Mouse (Mus musculus) C2C12 (cell line): Measurements from ENCODE around the gene Prr15l. TPM values are rescaled to one million over a fixed set of nuclear protein-coding genes. Genes with fewer than 3 reads are reported as not detected.

Experiments used
- H3K27me3 ChIP-seq: one replicate; pipeline ENCODE4 v1.6.1; 2011; ENCODE audit not compliant: control insufficient read depth, insufficient read depth, insufficient read length
- H3K36me3 ChIP-seq: one replicate; pipeline ENCODE4 v1.6.1; 2011; ENCODE audit not compliant: control insufficient read depth, insufficient read depth
- H3K4me3 ChIP-seq: one replicate; pipeline ENCODE4 v1.5.1; 2011; ENCODE audit warnings: mild to moderate bottlenecking, control low read depth; ENCODE audit not compliant: poor library complexity, insufficient read depth, severe bottlenecking
- H3K79me2 ChIP-seq: one replicate; pipeline ENCODE4 v1.6.1; 2011; ENCODE audit not compliant: control insufficient read depth, insufficient read depth
- H3K79me3 ChIP-seq: one replicate; pipeline ENCODE4 v1.6.1; 2011; ENCODE audit warnings: low read depth, control low read depth
- H3ac ChIP-seq: one replicate; pipeline ENCODE3; 2011; ENCODE audit warnings: low read depth; ENCODE audit not compliant: control insufficient read depth, insufficient read length
- CEBPB ChIP-seq: IDR thresholded peaks from one replicate; pipeline ENCODE4 v1.6.1; 2011; ENCODE audit warnings: low read depth, mild to moderate bottlenecking, control low read depth, moderate library complexity
- CTCF ChIP-seq: IDR thresholded peaks from one replicate; pipeline ENCODE4 v1.5.1; 2011; ENCODE audit not compliant: control insufficient read depth, insufficient read depth, insufficient read length
- FOSL1 ChIP-seq: IDR thresholded peaks from one replicate; pipeline ENCODE4 v1.8.0; 2011; ENCODE audit warnings: mild to moderate bottlenecking, low read length; ENCODE audit not compliant: poor library complexity, insufficient read depth, severe bottlenecking
- MAX ChIP-seq: IDR thresholded peaks from one replicate; pipeline ENCODE4 v1.6.1; 2011; ENCODE audit warnings: mild to moderate bottlenecking, control low read depth
- MYOD1 ChIP-seq: IDR thresholded peaks from one replicate; pipeline ENCODE4 v1.6.1; 2011; ENCODE audit warnings: low read depth; ENCODE audit not compliant: control insufficient read depth, insufficient read length
- MYOG ChIP-seq: IDR thresholded peaks from one replicate; pipeline ENCODE4 v1.6.1; 2011; ENCODE audit not compliant: control insufficient read depth, insufficient read length; ENCODE audit errors: extremely low read depth
- USF1 ChIP-seq: IDR thresholded peaks from one replicate; pipeline ENCODE4 v1.6.1; 2011; ENCODE audit warnings: low read depth, mild to moderate bottlenecking, control low read depth, moderate library complexity
- polyA plus RNA-seq: library from polyadenylated mRNA; unstranded; fragments of >200 nt; fragmentation: generic; extraction: Trizol; gene quantifications from one replicate; pipeline ENCODE4 v1.2.1, GENCODE M21; 2012; ENCODE audit warnings: missing spikeins

The Prr15l gene
- polyA plus RNA-seq, 1 experiment = 0.01 TPM

GRCm38 (mm10) chr11:96975511-96976378 is 47.8 kb downstream of the Prr15l start:
- Histone ChIP-seq H3K79me3 (peaks cover 37% of the 10 kb centered on the region), H3K4me3 (peak overlapping the region; percentile 77), H3K79me2 (peaks cover 60% of the 10 kb centered on the region), H3K27me3 (no peaks in the 10 kb centered on the region), H3K36me3 (no peaks in the 10 kb centered on the region), H3ac (peak overlapping the region; percentile 28)
- TF ChIP-seq CEBPB = no peak
- TF ChIP-seq MYOD1 = no peak
- TF ChIP-seq FOSL1 = no peak
- TF ChIP-seq MYOG = no peak
- no peak for TF ChIP-seq USF1
- no peak for TF ChIP-seq CTCF
- no peak for TF ChIP-seq MAX

- H3K27me3 ChIP-seq = no peaks in the 10 kb centered on the region
- H3ac ChIP-seq = peak overlapping the region; percentile 100
- peak overlapping the region; percentile 77 for H3K4me3 ChIP-seq
- H3K79me2 ChIP-seq = peaks cover 54% of the 10 kb centered on the region
- H3K79me3 ChIP-seq = peaks cover 31% of the 10 kb centered on the region
- no peaks in the 10 kb centered on the region for H3K36me3 ChIP-seq
- TF ChIP-seq MAX (no peak), CTCF (no peak), MYOG (no peak), CEBPB (no peak), USF1 (no peak), FOSL1 (no peak), MYOD1 (no peak)
Measured at GRCm38 (mm10) chr11:96976379-96976687, 48.4 kb downstream of the Prr15l start.

- peaks cover 27% of the 10 kb centered on the region for H3K79me3 ChIP-seq
- peak overlapping the region; percentile 100 for H3ac ChIP-seq
- TF ChIP-seq USF1 = no peak
- TF ChIP-seq CTCF = no peak
- TF ChIP-seq CEBPB = no peak
- peaks cover 46% of the 10 kb centered on the region for H3K79me2 ChIP-seq
- H3K27me3 ChIP-seq = no peaks in the 10 kb centered on the region
- H3K4me3 ChIP-seq = peak overlapping the region; percentile 77
- H3K36me3 ChIP-seq = no peaks in the 10 kb centered on the region
Measured at GRCm38 (mm10) chr11:96976911-96977591, 49.1 kb downstream of the Prr15l start.

- TF ChIP-seq CEBPB (peak; percentile 8), MYOD1 (no peak)
- Histone ChIP-seq H3K4me3 (peak overlapping the region; percentile 77), H3ac (peak overlapping the region; percentile 100), H3K27me3 (no peaks in the 10 kb centered on the region), H3K36me3 (no peaks in the 10 kb centered on the region), H3K79me2 (peaks cover 40% of the 10 kb centered on the region), H3K79me3 (peaks cover 22% of the 10 kb centered on the region)
Measured at GRCm38 (mm10) chr11:96977606-96978400, 49.9 kb downstream of the Prr15l start.

GRCm38 (mm10) chr11:96978401-96979246 is 50.7 kb downstream of the Prr15l start:
- Histone ChIP-seq H3K36me3 (no peaks in the 10 kb centered on the region), H3K4me3 (peak overlapping the region; percentile 38)
- TF ChIP-seq MYOD1 (no peak), FOSL1 (no peak), CEBPB (no peak), MYOG (no peak), MAX (no peak), CTCF (no peak), USF1 (no peak)

More at GRCm38 (mm10) chr11:96978401-96979246, 50.7 kb downstream of the Prr15l start:
- peaks cover 33% of the 10 kb centered on the region for H3K79me2 ChIP-seq
- H3ac ChIP-seq = peak overlapping the region; percentile 80
- peaks cover 17% of the 10 kb centered on the region for H3K79me3 ChIP-seq
- H3K27me3 ChIP-seq = no peaks in the 10 kb centered on the region
